Mouse (Mus musculus) heart, embryonic 12.5 days (tissue): ENCODE results near the gene 4922502D21Rik. TPM values are rescaled to one million over a fixed set of nuclear protein-coding genes. Genes with fewer than 3 reads are reported as not detected.

ENCODE experiments used
- polyA plus RNA-seq: library from polyadenylated mRNA; unstranded; fragments of >200 nt; fragmentation: Nextera tagmentation; extraction: Ambion mirVana; gene quantifications from 2 replicates; pipeline ENCODE4 v1.2.1, GENCODE M21; 2016

4922502D21Rik gene
- polyA plus RNA-seq, 1 experiment from 2014 or later = not detected

Other genes starting within 250 kb of the 4922502D21Rik start
- gene Clec2e, start 230.9 kb downstream of the 4922502D21Rik start, polyA plus RNA-seq = not detected in 2 replicates
- gene Clec2d, start 151.2 kb downstream of the 4922502D21Rik start, polyA plus RNA-seq = 0.14 and 0.21 TPM in 2 replicates
- gene Cd69, start 56.4 kb downstream of the 4922502D21Rik start, polyA plus RNA-seq = not detected in 2 replicates
- gene Clec12a, start 10.9 kb upstream of the 4922502D21Rik start, polyA plus RNA-seq = 0.31 and 0.78 TPM in 2 replicates
- gene Clec12b, start 54.1 kb upstream of the 4922502D21Rik start, polyA plus RNA-seq = 0.33 and 0.64 TPM in 2 replicates
- gene Clec1b, start 65.5 kb upstream of the 4922502D21Rik start, polyA plus RNA-seq = 6.6 and 7.4 TPM in 2 replicates
- 0.10 and 0.27 TPM in 2 replicates for gene Clec9a, start 77.1 kb upstream of the 4922502D21Rik start, polyA plus RNA-seq
- 0.91 and 1.2 TPM in 2 replicates for gene Clec1a, start 120.2 kb upstream of the 4922502D21Rik start, polyA plus RNA-seq
- gene Olr1, start 175.4 kb upstream of the 4922502D21Rik start, polyA plus RNA-seq = 0.42 and 0.46 TPM in 2 replicates
- not detected in 2 replicates for gene Tmem52b, start 180.8 kb upstream of the 4922502D21Rik start, polyA plus RNA-seq
- gene Gabarapl1, start 201.4 kb upstream of the 4922502D21Rik start, polyA plus RNA-seq = 44.3 and 44.4 TPM in 2 replicates
- not detected in 2 replicates for gene Klre1, start 246.1 kb upstream of the 4922502D21Rik start, polyA plus RNA-seq